Mouse (Mus musculus) liver, adult 2 months (tissue): ENCODE measurements around the gene Slc5a5.

Source experiments
- CTCF ChIP-seq: fragments of 200-500 bp; IDR thresholded peaks from 2 replicates; pipeline ENCODE4 v1.5.1; 2011; ENCODE audit warnings: low read depth, low read length, control low read depth
- POLR2A ChIP-seq: fragments of 200-500 bp; IDR thresholded peaks from 2 replicates; pipeline ENCODE4 v1.6.1; 2011; ENCODE audit warnings: low read length, control low read depth; ENCODE audit not compliant: insufficient read depth; ENCODE audit errors: extremely low read depth

- TF ChIP-seq POLR2A (no peak), CTCF (no peak)
Observed at GRCm38 (mm10) chr8:70903112-70903511, 10.6 kb upstream of the Slc5a5 start.
